Mouse (Mus musculus) stomach, postnatal 0 days (tissue): ENCODE data around the gene Nosip.

Experiments
- CTCF ChIP-seq: IDR thresholded peaks from 2 replicates; pipeline ENCODE4 v1.5.1; 2016; ENCODE audit warnings: antibody characterized with exemption, low read depth, mild to moderate bottlenecking, moderate library complexity
- EP300 ChIP-seq: optimal IDR thresholded peaks from 2 replicates; pipeline ENCODE3; 2016; ENCODE audit warnings: antibody characterized with exemption

- TF ChIP-seq EP300 (no peak), CTCF (no peak)
Observed at GRCm38 (mm10) chr7:45014096-45014451, 48.2 kb upstream of the Nosip start.
